Mouse (Mus musculus) liver, adult 2 months (tissue): ENCODE data around the gene Mok. TPM values are rescaled to one million over a fixed set of nuclear protein-coding genes. Genes with fewer than 3 reads are reported as not detected.

Experiments
- DNase-seq: peaks from one replicate; pipeline ENCODE4 v3.0.0-alpha.2; 2011; ENCODE audit warnings: low read depth, low spot score; ENCODE audit errors: extremely low read depth
- H3K27ac ChIP-seq: fragments of 200-500 bp; replicated peaks from 2 replicates; pipeline ENCODE4 v1.5.1; 2012; ENCODE audit warnings: low read depth, mild to moderate bottlenecking, control low read depth, inconsistent platforms, low read length; ENCODE audit not compliant: insufficient read depth
- H3K27me3 ChIP-seq: fragments of 200-500 bp; 2 replicates; pipeline ENCODE4 v1.6.1; 2012; ENCODE audit warnings: mild to moderate bottlenecking, moderate library complexity, low read length, inconsistent platforms; ENCODE audit not compliant: control insufficient read depth, insufficient read depth
- H3K36me3 ChIP-seq: fragments of 200-500 bp; 2 replicates; pipeline ENCODE4 v1.6.1; 2012; ENCODE audit warnings: low read length, inconsistent platforms; ENCODE audit not compliant: control insufficient read depth, insufficient read depth
- H3K4me1 ChIP-seq: fragments of 200-500 bp; 2 replicates; pipeline ENCODE4 v1.6.1; 2011; ENCODE audit warnings: low read length; ENCODE audit not compliant: control insufficient read depth, insufficient read depth
- H3K4me3 ChIP-seq: fragments of 200-500 bp; 2 replicates; pipeline ENCODE4 v1.5.1; 2011; ENCODE audit warnings: low read depth, mild to moderate bottlenecking, control low read depth, low read length, moderate library complexity; ENCODE audit not compliant: insufficient read depth
- H3K79me2 ChIP-seq: fragments of 200-500 bp; 2 replicates; pipeline ENCODE4 v1.6.1; 2012; ENCODE audit warnings: inconsistent platforms, mild to moderate bottlenecking, low read length, moderate library complexity; ENCODE audit not compliant: control insufficient read depth, insufficient read depth
- H3K9ac ChIP-seq: fragments of 200-500 bp; 2 replicates; pipeline ENCODE4 v1.6.1; 2012; ENCODE audit warnings: low read depth, mild to moderate bottlenecking, control low read depth, inconsistent platforms, low read length
- CTCF ChIP-seq: fragments of 200-500 bp; IDR thresholded peaks from 2 replicates; pipeline ENCODE4 v1.5.1; 2011; ENCODE audit warnings: low read depth, low read length, control low read depth
- POLR2A ChIP-seq: fragments of 200-500 bp; IDR thresholded peaks from 2 replicates; pipeline ENCODE4 v1.6.1; 2011; ENCODE audit warnings: low read length, control low read depth; ENCODE audit not compliant: insufficient read depth; ENCODE audit errors: extremely low read depth
- WGBS: fragments of 180-500 bp; shearing (Covaris S2); methylation state at CpG from one replicate; pipeline ENCODE4 v1.1.7; 2018; 5-methylcytosine and 5-hydroxymethylcytosine counted together
- polyA plus RNA-seq: library from polyadenylated mRNA; depleted of rRNA; stranded (reverse); fragments of >200 nt; gene quantifications from 2 replicates; pipeline ENCODE4 v1.2.3, GENCODE M21; 2012
- total RNA-seq: library from RNA; depleted of rRNA; stranded (reverse); fragments of >200 nt; gene quantifications from 2 replicates; pipeline ENCODE4 v1.2.3, GENCODE M21; 2014

Gene Mok
- total and polyA plus RNA-seq, 2 experiments: 0.18 TPM; not detected in 1

DNA sequence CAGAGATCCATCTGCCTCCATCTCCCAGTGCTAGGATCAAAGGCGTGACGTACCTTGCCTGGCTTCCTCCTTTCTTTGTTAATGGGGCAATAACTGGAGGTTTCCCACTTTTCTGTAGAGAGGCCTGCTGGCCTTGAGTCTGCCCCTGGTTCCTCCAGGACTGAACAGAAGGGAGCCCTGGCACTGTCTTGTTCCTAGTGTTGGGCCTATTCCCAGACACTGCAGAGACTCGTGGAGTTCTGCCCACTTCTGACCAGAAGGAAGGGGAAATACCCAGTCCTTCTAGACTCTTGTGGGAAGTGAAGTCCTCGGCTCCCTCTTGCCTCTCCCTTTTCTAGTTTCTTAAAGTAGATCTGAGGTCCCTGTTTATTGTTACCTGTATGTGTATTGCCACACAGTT is 54.5 kb downstream of the Mok start:
- WGBS: 82% methylated on average over 4 of the region's 4 CpGs
- Histone ChIP-seq H3K4me3 (no peak overlapping the region), H3K27ac (no peak overlapping the region), H3K4me1 (no peaks in the 10 kb centered on the region), H3K9ac (no peak overlapping the region), H3K27me3 (no peaks in the 10 kb centered on the region), H3K36me3 (no peaks in the 10 kb centered on the region; the same call in 1 of the 2 replicates), H3K79me2 (peaks cover 12% of the 10 kb centered on the region; the same call in 1 of the 2 replicates)
- no peak for DNase-seq
- no peak for TF ChIP-seq POLR2A
- no peak for TF ChIP-seq CTCF

DNA sequence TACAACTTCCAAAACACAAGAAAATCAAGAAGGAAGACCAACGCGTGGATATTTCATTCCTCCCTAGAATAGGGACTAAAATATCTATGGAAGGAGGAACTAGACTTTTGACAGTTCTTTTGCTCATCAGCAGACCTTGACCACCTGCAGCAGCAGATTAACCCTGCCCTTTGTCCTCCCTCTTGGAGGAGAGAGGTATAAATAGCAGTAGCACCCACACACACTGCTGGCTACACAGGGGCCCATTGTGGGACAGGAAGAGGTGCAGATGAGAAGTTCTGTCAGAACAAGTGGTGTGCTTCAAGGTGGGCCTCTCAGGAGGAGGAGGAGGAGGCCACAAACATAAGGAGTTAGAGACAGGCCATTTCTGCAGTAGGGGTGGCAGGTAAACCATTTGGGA is 56.5 kb downstream of the Mok start:
- no peak overlapping the region for H3K9ac ChIP-seq
- no peaks in the 10 kb centered on the region for H3K27me3 ChIP-seq
- peaks cover 12% of the 10 kb centered on the region; the same call in 1 of the 2 replicates for H3K36me3 ChIP-seq
- no peaks in the 10 kb centered on the region; the same call in 1 of the 2 replicates for H3K4me1 ChIP-seq
- H3K4me3 ChIP-seq: no peak overlapping the region
- peaks cover 15% of the 10 kb centered on the region; the same call in 1 of the 2 replicates for H3K79me2 ChIP-seq
- TF ChIP-seq POLR2A (no peak), CTCF (no peak)
- H3K27ac ChIP-seq: no peak overlapping the region
- WGBS: 92% methylated on average over 2 of the region's 2 CpGs
- no peak for DNase-seq

DNA sequence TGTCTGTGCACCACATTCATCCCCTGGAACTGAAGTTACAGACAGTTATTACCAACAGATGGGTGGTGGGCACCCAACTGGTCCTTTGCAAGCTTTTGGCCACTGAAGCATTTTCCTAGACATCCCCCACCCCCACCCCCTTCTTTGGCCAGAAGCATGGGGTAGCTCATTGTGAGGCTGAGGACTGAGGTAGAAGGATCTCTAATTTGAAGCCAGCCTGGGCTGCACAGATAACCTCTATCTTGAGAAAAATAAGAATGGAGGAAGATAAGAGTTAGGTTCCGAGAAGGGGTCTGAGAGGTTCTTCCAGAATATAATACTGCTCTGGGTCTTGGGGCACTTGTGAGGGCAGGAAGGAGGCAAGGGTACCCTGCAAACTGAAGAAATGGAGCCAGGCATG is 58.5 kb downstream of the Mok start:
- no peaks in the 10 kb centered on the region; the same call in 1 of the 2 replicates for H3K4me1 ChIP-seq
- 96% methylated on average over 1 of the region's 1 CpGs for WGBS
- H3K27me3 ChIP-seq: no peaks in the 10 kb centered on the region
- H3K9ac ChIP-seq: no peak overlapping the region
- DNase-seq: no peak
- no peak for TF ChIP-seq POLR2A
- TF ChIP-seq CTCF: no peak
- no peak overlapping the region for H3K4me3 ChIP-seq
- H3K79me2 ChIP-seq: peaks cover 14% of the 10 kb centered on the region; the same call in 1 of the 2 replicates
- H3K36me3 ChIP-seq: peaks cover 12% of the 10 kb centered on the region; the same call in 1 of the 2 replicates
- no peak overlapping the region for H3K27ac ChIP-seq

DNA sequence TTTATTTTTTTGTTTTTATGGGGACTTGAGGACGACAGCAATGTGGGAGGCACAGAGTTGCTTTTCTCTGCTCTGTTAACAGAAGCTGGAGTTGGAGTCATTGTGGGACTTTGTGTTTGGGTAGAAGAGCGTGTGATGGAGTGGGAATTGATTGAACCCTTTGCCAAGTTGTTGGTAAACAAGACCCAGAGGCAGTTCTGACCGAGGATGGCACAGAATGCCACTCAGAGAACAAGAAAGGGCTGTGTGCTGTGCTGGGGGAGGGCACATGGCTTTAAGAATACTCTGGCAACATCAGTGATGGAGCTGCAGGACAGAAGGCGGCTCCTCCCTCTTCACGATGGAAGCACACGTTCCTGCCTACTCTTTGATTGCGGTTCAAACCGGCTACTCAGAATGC is 59.6 kb downstream of the Mok start:
- Histone ChIP-seq H3K4me3 (no peak overlapping the region), H3K4me1 (no peaks in the 10 kb centered on the region; the same call in 1 of the 2 replicates), H3K9ac (no peak overlapping the region), H3K36me3 (peaks cover 12% of the 10 kb centered on the region; the same call in 1 of the 2 replicates), H3K79me2 (peaks cover 12% of the 10 kb centered on the region; the same call in 1 of the 2 replicates), H3K27ac (no peak overlapping the region), H3K27me3 (no peaks in the 10 kb centered on the region)
- whole genome bisulfite sequencing: 69% methylated on average over 8 of the region's 8 CpGs
- no peak for TF ChIP-seq POLR2A
- no peak for TF ChIP-seq CTCF
- DNase-seq: no peak

DNA sequence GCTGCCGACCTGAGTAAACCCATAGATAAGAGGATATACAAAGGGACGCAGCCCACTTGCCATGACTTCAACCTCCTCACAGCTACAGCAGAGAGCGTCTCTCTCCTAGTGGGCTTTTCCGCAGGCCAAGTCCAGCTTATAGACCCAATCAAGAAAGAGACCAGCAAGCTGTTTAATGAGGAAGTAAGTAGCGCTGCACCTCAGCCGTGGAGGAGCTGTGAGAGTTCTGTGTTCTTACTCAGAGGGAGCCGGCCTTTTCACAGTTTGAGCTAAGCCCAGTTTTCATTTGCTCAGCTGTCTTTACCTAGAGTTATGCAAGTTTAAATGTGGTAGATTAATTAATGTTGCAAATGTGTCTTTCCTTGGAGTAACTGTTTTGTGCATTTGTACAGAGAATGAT is 61.4 kb downstream of the Mok start:
- Histone ChIP-seq H3K4me3 (no peak overlapping the region), H3K79me2 (peaks cover 7% of the 10 kb centered on the region; the same call in 1 of the 2 replicates), H3K27me3 (no peaks in the 10 kb centered on the region), H3K9ac (no peak overlapping the region), H3K4me1 (peaks cover 3% of the 10 kb centered on the region; the same call in 1 of the 2 replicates), H3K27ac (no peak overlapping the region), H3K36me3 (peaks cover 12% of the 10 kb centered on the region; the same call in 1 of the 2 replicates)
- DNase-seq: no peak
- WGBS: 81% methylated on average over 7 of the region's 7 CpGs
- no peak for TF ChIP-seq POLR2A
- TF ChIP-seq CTCF: no peak

DNA sequence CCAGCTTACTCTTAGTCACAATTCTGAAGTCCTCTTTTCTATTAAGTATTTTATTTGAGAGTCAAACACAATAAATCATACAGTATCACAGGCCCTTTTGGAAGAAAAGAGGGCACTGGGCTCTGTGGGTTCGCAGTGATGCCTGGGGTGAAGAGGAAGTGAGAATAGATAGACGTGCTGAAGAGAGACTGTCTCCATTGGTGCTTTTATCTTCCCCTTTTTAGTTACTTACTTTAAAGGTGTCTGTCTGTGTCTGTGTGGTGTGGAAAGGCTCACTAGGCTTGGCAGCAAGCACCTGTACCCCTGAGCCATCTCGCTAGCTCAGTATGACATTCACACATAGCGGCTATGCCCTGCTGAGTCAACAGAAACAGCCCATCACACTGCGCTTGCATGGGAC is 62.9 kb downstream of the Mok start:
- no peak for TF ChIP-seq CTCF
- no peak for TF ChIP-seq POLR2A
- Histone ChIP-seq H3K9ac (no peak overlapping the region), H3K4me1 (peaks cover 3% of the 10 kb centered on the region; the same call in 1 of the 2 replicates), H3K36me3 (peaks cover 12% of the 10 kb centered on the region; the same call in 1 of the 2 replicates), H3K4me3 (no peak overlapping the region), H3K79me2 (peaks cover 5% of the 10 kb centered on the region; the same call in 1 of the 2 replicates), H3K27me3 (no peaks in the 10 kb centered on the region), H3K27ac (no peak overlapping the region)
- WGBS: 81% methylated on average over 5 of the region's 5 CpGs
- DNase-seq: no peak
